Mouse (Mus musculus) megakaryocyte, embryonic 14.5 days (primary cell): ENCODE measurements around the gene Styx.

Experiments
- FLI1 ChIP-seq: IDR thresholded peaks from 2 replicates; pipeline ENCODE4 v1.6.1; 2012; ENCODE audit warnings: low read length, inconsistent platforms, mixed read lengths
- GATA1 ChIP-seq: IDR thresholded peaks from 3 replicates; pipeline ENCODE4 v1.6.1; 2012; ENCODE audit warnings: mixed read lengths, low read length, inconsistent platforms, borderline replicate concordance

GRCm38 (mm10) chr14:45350931-45351859, at the start of gene Styx:
- no peak for TF ChIP-seq GATA1
- TF ChIP-seq FLI1 = no peak
